Mouse (Mus musculus): ENCODE data around the gene Smim11.

DNA sequence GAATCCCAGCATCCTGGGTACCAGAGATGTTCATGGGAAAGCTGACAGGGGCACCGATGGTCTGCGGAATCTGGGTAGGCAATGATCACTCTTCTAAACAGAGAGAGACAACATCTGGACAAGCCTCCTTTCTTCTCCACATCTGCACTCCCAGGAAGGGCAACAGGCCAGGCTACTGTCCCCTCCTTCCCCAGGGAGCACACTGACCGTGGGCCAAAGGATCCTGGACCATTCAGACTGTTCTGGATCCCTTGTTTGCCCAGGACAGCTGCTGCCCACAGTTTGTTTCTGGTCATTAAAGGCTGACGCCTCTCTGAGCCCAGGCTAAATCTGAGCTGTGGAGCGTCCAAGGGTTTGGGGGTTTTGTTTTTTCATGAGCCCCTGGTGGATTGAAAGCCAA lies 18.4 kb upstream of the Smim11 start:
- TF ChIP-seq POLR2AphosphoS2 (IDR thresholded peaks at IDR 0.05; ENCODE audit: insufficient read length, low read depth) (no peak), POLR2A (IDR thresholded peaks at IDR 0.05; ENCODE audit: insufficient read length, low read depth) (no peak), MYOD1 (IDR thresholded peaks at IDR 0.05; ENCODE audit: control insufficient read depth in 1 of 3, insufficient read length in 2 of 3, low read depth in 2 of 3) (no peak), MAX (IDR thresholded peaks at IDR 0.05; ENCODE audit: low read depth) (no peak), TCF3 (IDR thresholded peaks at IDR 0.05; ENCODE audit: insufficient read length, low read depth) (no peak), SRF (IDR thresholded peaks at IDR 0.05; ENCODE audit: control insufficient read depth, insufficient read length, low read depth) (no peak), USF1 (IDR thresholded peaks at IDR 0.05; ENCODE audit: low read depth) (no peak), MYOG (IDR thresholded peaks at IDR 0.05; ENCODE audit: control insufficient read depth in 1 of 3, insufficient read depth in 1 of 3, insufficient read length in 2 of 3, low read depth in 2 of 3) (no peak), E2F4 (IDR thresholded peaks at IDR 0.05; ENCODE audit: insufficient read depth) (no peak), TCF12 (IDR thresholded peaks at IDR 0.05; ENCODE audit: insufficient read depth, poor library complexity, severe bottlenecking) (no peak), REST (IDR thresholded peaks at IDR 0.05; ENCODE audit: insufficient read depth, insufficient read length) (no peak), CEBPB (IDR thresholded peaks at IDR 0.05; ENCODE audit: insufficient read depth, poor library complexity, severe bottlenecking) (no peak)
